Mouse (Mus musculus): ENCODE measurements at regions not wholly inside any gene's neighbourhood (a gene's known extent, or its start where the extent isn't known, plus 50 kb on each side); places are given as distances from the start of the nearest gene placed in this dataset.

DNA sequence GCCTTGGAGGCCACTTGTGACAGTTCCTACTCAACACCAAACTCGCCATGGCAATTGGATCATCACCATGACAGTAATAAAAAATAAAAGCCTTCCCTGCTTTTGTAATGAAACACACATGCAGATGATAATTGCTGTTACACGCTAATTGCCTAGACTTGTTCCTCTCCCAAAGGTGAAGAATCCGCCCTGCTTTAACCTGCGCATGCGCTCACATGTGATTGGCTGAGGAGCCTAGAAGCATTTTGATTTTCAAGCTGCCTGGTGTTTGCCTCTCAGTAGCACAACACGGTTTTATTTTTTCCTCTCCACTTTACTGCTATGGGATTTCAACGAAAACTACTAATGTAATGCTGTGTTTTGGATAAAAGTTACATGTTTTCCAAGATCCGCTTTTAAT lies 128.0 kb upstream of the Nebl start:
- TF ChIP-seq CTCF (conservative IDR thresholded peaks at IDR 0.05 in 1 of 2, IDR thresholded peaks at IDR 0.05 in 1 of 2; ENCODE audit: low read depth in 2 of 2, low read length in 2 of 2): no peak
- no peak for TF ChIP-seq POLR2A (IDR thresholded peaks at IDR 0.05; ENCODE audit: low read depth, low read length)
- no peak for TF ChIP-seq EP300 (IDR thresholded peaks at IDR 0.05; ENCODE audit: low read length)
